In genomic region chr9:115107430-115107829, GRCm38 (mm10) we compare ENCODE assay signal across 9 mouse cellular contexts.
DNase-seq lines count a peak whose midpoint lies in the region; ATAC-seq lines count a peak whose summit lies in the region.
"Had no signal": no experiment of that assay in that cellular context is flagged by ENCODE, and none has a peak within 500 bp of the region (broad histone marks: within the 10 kb centered on the region; RNA-seq: fewer than 3 reads in every experiment).

No protein-coding gene starts in this region.

- no peaks in the 10 kb centered on the region for H3K36me3 ChIP-seq in forebrain, embryonic 12.5 days (replicated peaks)
- H3K36me3 ChIP-seq in forebrain, embryonic 11.5 days (ENCODE audit: control insufficient read depth, insufficient read depth, low read length), result no peaks in the 10 kb centered on the region
- H3K36me3 ChIP-seq in forebrain, embryonic 14.5 days (ENCODE audit: control insufficient read depth, insufficient read depth, low read length), result no peaks in the 10 kb centered on the region

- peak; percentile 65; the same call in 1 of the 2 replicates for ATAC-seq in forebrain, embryonic 12.5 days (ENCODE audit: low FRiP score)
- ATAC-seq in forebrain, embryonic 11.5 days (replicated peaks; ENCODE audit: low FRiP score), result no peak
- peak; percentile 71 for ATAC-seq in forebrain, embryonic 14.5 days

- DNase-seq in forebrain, embryonic 11.5 days (ENCODE audit: low spot score), result no peak
- peak; percentile 26 for DNase-seq in MN1 (ENCODE audit: low spot score)
- DNase-seq in forebrain, embryonic 14.5 days (ENCODE audit: low spot score), result peak; percentile 61
- peak; percentile 20 to 32 for DNase-seq in kidney, postnatal 36 days
- no peak for DNase-seq in thymus, adult 18-20 months
- no peak for DNase-seq in layer of hippocampus, adult 11-12 months (ENCODE audit: low spot score)
- DNase-seq in cerebellum, adult 11 months, result no peak
- DNase-seq: lung, postnatal 36 days had no signal

- 66% methylated on average over 7 of the region's 7 CpGs for WGBS in forebrain, embryonic 12.5 days
- 79% methylated on average over 7 of the region's 7 CpGs for WGBS in forebrain, embryonic 11.5 days
- WGBS in forebrain, embryonic 14.5 days, result 41% methylated on average over 7 of the region's 7 CpGs

- no peak overlapping the region for H3K4me3 ChIP-seq in forebrain, embryonic 12.5 days (replicated peaks)
- H3K4me3 ChIP-seq in forebrain, embryonic 11.5 days (ENCODE audit: low read depth, low read length), result no peak overlapping the region
- H3K4me3 ChIP-seq in forebrain, embryonic 14.5 days (ENCODE audit: low read depth, low read length), result no peak overlapping the region

- H3K9ac ChIP-seq in forebrain, embryonic 12.5 days, result no peak overlapping the region
- H3K9ac ChIP-seq in forebrain, embryonic 11.5 days (ENCODE audit: low read length), result no peak overlapping the region
- no peak overlapping the region for H3K9ac ChIP-seq in forebrain, embryonic 14.5 days (ENCODE audit: low read length)

- H3K27ac ChIP-seq in forebrain, embryonic 12.5 days, result no peak overlapping the region
- no peak overlapping the region for H3K27ac ChIP-seq in forebrain, embryonic 11.5 days (ENCODE audit: low read depth, low read length)
- no peak overlapping the region for H3K27ac ChIP-seq in forebrain, embryonic 14.5 days (ENCODE audit: low read depth, low read length)

- no peaks in the 10 kb centered on the region for H3K9me3 ChIP-seq in forebrain, embryonic 12.5 days
- no peaks in the 10 kb centered on the region for H3K9me3 ChIP-seq in forebrain, embryonic 11.5 days (ENCODE audit: control insufficient read depth, low read length)
- H3K9me3 ChIP-seq in forebrain, embryonic 14.5 days (replicated peaks; ENCODE audit: control insufficient read depth, low read length), result no peaks in the 10 kb centered on the region

- no peaks in the 10 kb centered on the region for H3K27me3 ChIP-seq in forebrain, embryonic 12.5 days
- H3K27me3 ChIP-seq in forebrain, embryonic 11.5 days (ENCODE audit: control insufficient read depth, insufficient read depth, low read length), result no peaks in the 10 kb centered on the region
- no peaks in the 10 kb centered on the region for H3K27me3 ChIP-seq in forebrain, embryonic 14.5 days (replicated peaks; ENCODE audit: control insufficient read depth, insufficient read depth, low read length)

- H3K4me1 ChIP-seq in forebrain, embryonic 12.5 days, result peaks cover 8% of the 10 kb centered on the region; the same call in 1 of the 2 replicates
- no peaks in the 10 kb centered on the region for H3K4me1 ChIP-seq in forebrain, embryonic 11.5 days (replicated peaks; ENCODE audit: control insufficient read depth, insufficient read depth, low read length)
- peaks cover 2% of the 10 kb centered on the region; the same call in 1 of the 2 replicates for H3K4me1 ChIP-seq in forebrain, embryonic 14.5 days (ENCODE audit: control insufficient read depth, insufficient read depth, low read length)

- no peak overlapping the region for H3K4me2 ChIP-seq in forebrain, embryonic 12.5 days
- H3K4me2 ChIP-seq in forebrain, embryonic 11.5 days (ENCODE audit: low read depth, low read length, severe bottlenecking), result no peak overlapping the region
- peak overlapping the region; percentile 14; the same call in 1 of the 2 replicates for H3K4me2 ChIP-seq in forebrain, embryonic 14.5 days (ENCODE audit: low read length)

Comparison
In these comparisons a context has a peak if more than half of its experiments do, and no peak if none do; other contexts are left out.
1. DNase-seq: peak in MN1 (single experiment), forebrain, embryonic 14.5 days (single experiment) and kidney, postnatal 36 days (2 of 2); none in forebrain, embryonic 11.5 days (single experiment), thymus, adult 18-20 months (0 of 2), layer of hippocampus, adult 11-12 months (single experiment) and cerebellum, adult 11 months (single experiment).